ENCODE assay signal across 8 mouse cellular contexts in genomic region chr11:60879423-60879822, GRCm38 (mm10). TPM values are rescaled to one million over a fixed set of nuclear protein-coding genes. Genes with fewer than 3 reads are reported as not detected.
DNase-seq lines count a peak whose midpoint lies in the region; ATAC-seq and TF ChIP-seq lines count a peak whose summit lies in the region.

No protein-coding gene starts in this region.

- H3K4me2 ChIP-seq in heart, embryonic 13.5 days = peak overlapping the region; percentile 83
- H3K4me2 ChIP-seq in kidney, postnatal 0 days (ENCODE audit: low read length) = peak overlapping the region; percentile 62
- peak overlapping the region; percentile 87 for H3K4me2 ChIP-seq in liver, embryonic 13.5 days

- peaks cover 18% of the 10 kb centered on the region for H3K36me3 ChIP-seq in embryonic facial prominence, embryonic 10.5 days (replicated peaks)
- peaks cover 13% of the 10 kb centered on the region for H3K36me3 ChIP-seq in heart, embryonic 13.5 days
- H3K36me3 ChIP-seq in kidney, postnatal 0 days (ENCODE audit: insufficient read depth, low read length) = 0 out of 2 replicates have a peak, but pooled peaks cover 2% of the 10 kb centered on the region
- H3K36me3 ChIP-seq in liver, embryonic 13.5 days = peaks cover 18% of the 10 kb centered on the region

- peak overlapping the region; percentile 97 for H3K4me3 ChIP-seq in embryonic facial prominence, embryonic 10.5 days
- peak overlapping the region; percentile 99 for H3K4me3 ChIP-seq in heart, embryonic 13.5 days
- peak overlapping the region; percentile 77 for H3K4me3 ChIP-seq in kidney, postnatal 0 days (replicated peaks; ENCODE audit: low read depth, low read length)
- H3K4me3 ChIP-seq in liver, embryonic 13.5 days (replicated peaks) = peak overlapping the region; percentile 99

- peaks cover 40% of the 10 kb centered on the region for H3K4me1 ChIP-seq in embryonic facial prominence, embryonic 10.5 days
- peaks cover 48% of the 10 kb centered on the region for H3K4me1 ChIP-seq in heart, embryonic 13.5 days
- H3K4me1 ChIP-seq in kidney, postnatal 0 days (replicated peaks; ENCODE audit: insufficient read depth, low read length) = peaks cover 20% of the 10 kb centered on the region
- peaks cover 49% of the 10 kb centered on the region for H3K4me1 ChIP-seq in liver, embryonic 13.5 days (replicated peaks)

- H3K9ac ChIP-seq in heart, embryonic 13.5 days = peak overlapping the region; percentile 98
- peak overlapping the region; percentile 65 for H3K9ac ChIP-seq in kidney, postnatal 0 days (ENCODE audit: low read depth, low read length)
- H3K9ac ChIP-seq in liver, embryonic 13.5 days = peak overlapping the region; percentile 95

- peak; percentile 85 for DNase-seq in A20 (ENCODE audit: low read depth, low spot score)
- peak; percentile 63 for DNase-seq in embryonic facial prominence, embryonic 10.5 days (ENCODE audit: low spot score)
- peak; percentile 81 for DNase-seq in kidney, postnatal 0 days (ENCODE audit: low spot score)
- DNase-seq in liver, embryonic 13.5 days = peak; percentile 57
- peak; percentile 88 for DNase-seq in naive thymus-derived CD4-positive, alpha-beta T cell, adult 2 months (ENCODE audit: low read depth)
- peak; percentile 69 for DNase-seq in testis, postnatal 10 days (ENCODE audit: low spot score)

- H3K27ac ChIP-seq in embryonic facial prominence, embryonic 10.5 days (replicated peaks) = peak overlapping the region; percentile 97
- H3K27ac ChIP-seq in heart, embryonic 13.5 days (replicated peaks) = peak overlapping the region; percentile 98
- peak overlapping the region; percentile 98 for H3K27ac ChIP-seq in kidney, postnatal 0 days
- H3K27ac ChIP-seq in liver, embryonic 13.5 days = peak overlapping the region; percentile 91

- H3K27me3 ChIP-seq in embryonic facial prominence, embryonic 10.5 days (replicated peaks; ENCODE audit: low read depth, poor library complexity, severe bottlenecking) = no peaks in the 10 kb centered on the region
- no peaks in the 10 kb centered on the region for H3K27me3 ChIP-seq in heart, embryonic 13.5 days (replicated peaks)
- no peaks in the 10 kb centered on the region for H3K27me3 ChIP-seq in kidney, postnatal 0 days (ENCODE audit: insufficient read depth, low read length)
- no peaks in the 10 kb centered on the region for H3K27me3 ChIP-seq in liver, embryonic 13.5 days

- H3K9me3 ChIP-seq in embryonic facial prominence, embryonic 10.5 days = no peaks in the 10 kb centered on the region
- no peaks in the 10 kb centered on the region for H3K9me3 ChIP-seq in heart, embryonic 13.5 days
- H3K9me3 ChIP-seq in kidney, postnatal 0 days (replicated peaks; ENCODE audit: low read length) = no peaks in the 10 kb centered on the region
- H3K9me3 ChIP-seq in liver, embryonic 13.5 days (replicated peaks) = no peaks in the 10 kb centered on the region

- TF ChIP-seq CTCF in kidney, postnatal 0 days (IDR thresholded peaks at IDR 0.05; ENCODE audit: low read depth) = peak; percentile 77

- ATAC-seq in activated CD4-positive, CD25-positive, alpha-beta regulatory T cell, adult 4 months = peak; percentile 38
- no peak for ATAC-seq in heart, embryonic 13.5 days (ENCODE audit: extremely low read depth, insufficient number of reproducible peaks, low FRiP score, low TSS enrichment)
- no peak for ATAC-seq in kidney, postnatal 0 days (replicated peaks; ENCODE audit: low FRiP score, low read depth)
- ATAC-seq in liver, embryonic 13.5 days (ENCODE audit: low read depth) = no peak

- WGBS in embryonic facial prominence, embryonic 10.5 days = 3% methylated on average over 11 of the region's 11 CpGs
- WGBS in heart, embryonic 13.5 days = 2% methylated on average over 11 of the region's 11 CpGs
- WGBS in kidney, postnatal 0 days = under 1% methylated on average over 11 of the region's 11 CpGs
- WGBS in liver, embryonic 13.5 days (ENCODE audit: insufficient replicate concordance) = 3% methylated on average over 11 of the region's 11 CpGs

RNA-seq across cellular contexts. Expression of gene Tmem11, which starts 0.4 kb away (rescaled TPM):
- 10 to 100 TPM; 27.9 to 28.2 TPM for polyA plus RNA-seq in activated CD4-positive, CD25-positive, alpha-beta regulatory T cell, adult 4 months (2017; shearing (Covaris generic))
- polyA plus RNA-seq in embryonic facial prominence, embryonic 10.5 days (2016; fragmentation: Nextera tagmentation; extraction: Ambion mirVana) = 69.5 and 71.6 TPM in 2 replicates
- polyA plus RNA-seq in heart, embryonic 13.5 days (2015; fragmentation: Nextera tagmentation; extraction: Ambion mirVana) = 60.6 and 68.6 TPM in 2 replicates
- polyA plus RNA-seq in kidney, postnatal 0 days (2015; fragmentation: Nextera tagmentation; extraction: Ambion mirVana) = 55.9 and 57.8 TPM in 2 replicates
- polyA plus RNA-seq in liver, embryonic 13.5 days (2015; fragmentation: Nextera tagmentation; extraction: Ambion mirVana) = 33.1 and 33.3 TPM in 2 replicates

RNA-seq across cellular contexts. Expression of gene Natd1, which starts 35.1 kb away (rescaled TPM):
- polyA plus RNA-seq in activated CD4-positive, CD25-positive, alpha-beta regulatory T cell, adult 4 months (2017; shearing (Covaris generic)) = 1 to 10 TPM; 5.7 to 6.8 TPM
- polyA plus RNA-seq in embryonic facial prominence, embryonic 10.5 days (2016; fragmentation: Nextera tagmentation; extraction: Ambion mirVana) = 17.6 and 19.9 TPM in 2 replicates
- 19.8 and 23.4 TPM in 2 replicates for polyA plus RNA-seq in heart, embryonic 13.5 days (2015; fragmentation: Nextera tagmentation; extraction: Ambion mirVana)
- polyA plus RNA-seq in kidney, postnatal 0 days (2015; fragmentation: Nextera tagmentation; extraction: Ambion mirVana) = 20.7 and 21.1 TPM in 2 replicates
- 8.6 and 10.5 TPM in 2 replicates for polyA plus RNA-seq in liver, embryonic 13.5 days (2015; fragmentation: Nextera tagmentation; extraction: Ambion mirVana)

RNA-seq across cellular contexts. Expression of gene Dhrs7b, which starts 49.0 kb away (rescaled TPM):
- polyA plus RNA-seq in activated CD4-positive, CD25-positive, alpha-beta regulatory T cell, adult 4 months (2017; shearing (Covaris generic)) = 10 to 100 TPM; 18.7 to 19.1 TPM
- 30.0 and 30.5 TPM in 2 replicates for polyA plus RNA-seq in embryonic facial prominence, embryonic 10.5 days (2016; fragmentation: Nextera tagmentation; extraction: Ambion mirVana)
- polyA plus RNA-seq in heart, embryonic 13.5 days (2015; fragmentation: Nextera tagmentation; extraction: Ambion mirVana) = 30.9 and 35.9 TPM in 2 replicates
- polyA plus RNA-seq in kidney, postnatal 0 days (2015; fragmentation: Nextera tagmentation; extraction: Ambion mirVana) = 34.8 and 36.4 TPM in 2 replicates
- polyA plus RNA-seq in liver, embryonic 13.5 days (2015; fragmentation: Nextera tagmentation; extraction: Ambion mirVana) = 25.5 and 28.9 TPM in 2 replicates

RNA-seq across cellular contexts. Expression of gene Map2k3, which starts 52.4 kb away (rescaled TPM):
- 10 to 100 TPM; 58.3 to 66.8 TPM for polyA plus RNA-seq in activated CD4-positive, CD25-positive, alpha-beta regulatory T cell, adult 4 months (2017; shearing (Covaris generic))
- polyA plus RNA-seq in embryonic facial prominence, embryonic 10.5 days (2016; fragmentation: Nextera tagmentation; extraction: Ambion mirVana) = 79.7 and 87.1 TPM in 2 replicates
- 73.6 and 78.1 TPM in 2 replicates for polyA plus RNA-seq in heart, embryonic 13.5 days (2015; fragmentation: Nextera tagmentation; extraction: Ambion mirVana)
- polyA plus RNA-seq in kidney, postnatal 0 days (2015; fragmentation: Nextera tagmentation; extraction: Ambion mirVana) = 83.5 and 90.1 TPM in 2 replicates
- 157 and 164 TPM in 2 replicates for polyA plus RNA-seq in liver, embryonic 13.5 days (2015; fragmentation: Nextera tagmentation; extraction: Ambion mirVana)
